Mouse (Mus musculus): ENCODE results near the gene Uso1.

The Uso1 gene

GRCm38 (mm10) chr5:92137239-92138046, at the start of gene Uso1:
Uso1 (plus strand) TSS chr5:92137938.
- DNase-seq (ENCODE audit: inconsistent age in 2 of 2, low spot score in 1 of 2), result peak; percentile 100

DNA sequence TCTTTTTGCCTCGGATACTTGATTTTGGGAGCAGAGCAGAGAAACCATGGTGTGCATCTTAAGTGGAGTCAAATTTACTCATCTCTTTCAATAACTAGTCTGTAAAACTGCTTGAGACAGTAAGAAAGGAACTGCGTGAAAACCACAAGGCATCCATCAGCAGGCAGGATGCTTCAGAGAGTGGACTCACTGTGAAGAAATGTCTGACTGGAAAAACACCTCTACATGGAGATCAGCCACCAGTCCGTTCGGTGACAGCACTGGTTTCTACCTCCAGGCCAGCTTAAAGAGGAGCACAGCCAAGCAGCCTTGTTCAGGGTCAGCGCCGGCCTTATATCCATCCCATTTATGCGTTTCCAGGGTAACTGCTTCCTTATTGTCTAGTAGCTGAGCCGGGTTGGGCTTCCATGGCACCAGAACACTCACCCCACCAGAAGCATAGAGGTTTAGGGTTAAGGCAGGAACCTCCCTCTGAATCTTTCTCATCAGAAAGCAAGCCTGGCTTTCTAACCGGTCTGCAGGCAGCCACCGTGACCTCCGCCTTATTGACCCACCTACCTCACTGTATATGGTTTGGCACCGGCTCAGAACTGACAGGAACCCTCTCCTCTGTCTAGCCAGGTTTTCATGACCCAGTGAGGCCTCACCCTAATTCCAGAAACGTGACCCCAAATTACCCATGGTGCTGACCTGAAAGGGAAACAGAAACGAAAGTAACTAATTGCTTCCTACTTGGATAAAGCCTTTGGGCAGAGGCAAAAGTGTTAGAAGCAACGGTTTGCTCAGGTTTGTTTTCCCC, 44.3 kb upstream of the Uso1 start:
- peak in 1 of 2 experiments; percentile 61 for DNase-seq (ENCODE audit: inconsistent age in 2 of 2, low spot score in 1 of 2)

GRCm38 (mm10) chr5:92094062-92094415, 43.7 kb upstream of the Uso1 start:
- no peak for DNase-seq (ENCODE audit: inconsistent age in 2 of 2, low spot score in 1 of 2)

- DNase-seq (ENCODE audit: inconsistent age in 2 of 2, low spot score in 1 of 2), result peak in 1 of 2 experiments; percentile 65
These were observed 41.0 kb upstream of the Uso1 start for GRCm38 (mm10) chr5:92096786-92097185.

- DNase-seq (ENCODE audit: inconsistent age in 2 of 2, low spot score in 1 of 2), result no peak
These were observed 40.0 kb upstream of the Uso1 start for GRCm38 (mm10) chr5:92097779-92098178.

GRCm38 (mm10) chr5:92098351-92099109, 39.2 kb upstream of the Uso1 start:
- DNase-seq (ENCODE audit: inconsistent age in 2 of 2, low spot score in 1 of 2), result peak in 1 of 2 experiments; percentile 35

DNA sequence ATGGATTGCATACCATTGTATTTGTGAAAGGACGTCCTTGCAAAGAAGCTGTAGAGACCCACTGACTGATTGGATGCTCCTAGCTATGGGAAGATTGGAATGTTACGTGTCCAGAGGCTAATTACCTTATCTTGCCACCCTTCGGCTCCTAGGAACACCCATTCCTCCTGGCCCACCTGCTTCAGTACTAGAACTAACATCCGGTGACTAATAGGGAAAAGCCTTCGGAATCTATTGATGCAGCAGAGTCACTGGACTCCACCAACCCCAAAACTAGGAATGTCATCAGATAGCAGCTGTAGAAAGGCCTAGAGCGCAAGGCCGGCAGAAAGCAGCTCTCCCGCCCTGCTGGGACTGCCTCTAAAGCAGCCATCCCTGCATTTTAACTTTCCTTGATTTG, 36.1 kb upstream of the Uso1 start:
- no peak for DNase-seq (ENCODE audit: inconsistent age in 2 of 2, low spot score in 1 of 2)

- peak in 1 of 2 experiments; percentile 36 for DNase-seq (ENCODE audit: inconsistent age in 2 of 2, low spot score in 1 of 2)
These were observed 34.7 kb upstream of the Uso1 start for GRCm38 (mm10) chr5:92103062-92103461.

DNA sequence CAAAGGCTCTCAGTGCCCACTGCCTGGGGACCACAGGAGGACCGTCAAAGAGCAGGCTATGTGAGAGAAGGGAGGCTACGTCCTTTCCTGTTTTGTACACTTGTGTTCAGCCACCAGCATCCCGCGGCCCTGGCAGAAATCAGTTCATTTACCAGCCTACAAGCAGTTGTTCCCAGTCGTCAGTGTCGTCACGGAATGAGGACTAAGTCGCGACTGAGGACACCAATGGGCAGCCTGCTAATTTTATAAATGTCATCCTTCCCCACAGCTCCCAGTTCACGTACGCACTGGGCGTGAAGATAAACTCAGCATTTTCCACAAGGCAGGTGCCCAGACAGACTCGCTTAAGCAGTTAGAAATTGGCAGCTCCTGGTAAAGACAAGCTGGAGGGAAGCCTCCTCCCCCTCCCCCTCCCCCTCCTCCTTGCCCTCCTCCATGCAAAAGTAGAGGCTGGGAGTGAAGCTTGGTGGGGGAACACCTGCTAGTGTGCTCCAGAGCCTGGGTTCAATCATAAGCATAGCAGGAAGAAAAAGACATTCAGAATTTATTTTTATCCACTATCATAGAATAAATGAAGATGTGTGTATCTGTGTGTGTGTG, 33.8 kb upstream of the Uso1 start:
- DNase-seq (ENCODE audit: inconsistent age in 2 of 2, low spot score in 1 of 2), result no peak

GRCm38 (mm10) chr5:92106327-92107125, 31.2 kb upstream of the Uso1 start:
- DNase-seq (ENCODE audit: inconsistent age in 2 of 2, low spot score in 1 of 2), result peak in 1 of 2 experiments; percentile 65

- no peak for DNase-seq (ENCODE audit: inconsistent age in 2 of 2, low spot score in 1 of 2)
These were observed 30.5 kb upstream of the Uso1 start for GRCm38 (mm10) chr5:92107282-92107681.

- DNase-seq (ENCODE audit: inconsistent age in 2 of 2, low spot score in 1 of 2), result peak in 1 of 2 experiments; percentile 40
These were observed 26.9 kb upstream of the Uso1 start for GRCm38 (mm10) chr5:92110818-92111355.

GRCm38 (mm10) chr5:92112175-92112574, 25.6 kb upstream of the Uso1 start:
- no peak for DNase-seq (ENCODE audit: inconsistent age in 2 of 2, low spot score in 1 of 2)

- DNase-seq (ENCODE audit: inconsistent age in 2 of 2, low spot score in 1 of 2), result no peak
These were observed 25.2 kb upstream of the Uso1 start for GRCm38 (mm10) chr5:92112585-92112984.

- DNase-seq (ENCODE audit: inconsistent age in 2 of 2, low spot score in 1 of 2), result no peak
These were observed 24.3 kb upstream of the Uso1 start for GRCm38 (mm10) chr5:92113484-92113883.

GRCm38 (mm10) chr5:92114223-92114622, 23.5 kb upstream of the Uso1 start:
- DNase-seq (ENCODE audit: inconsistent age in 2 of 2, low spot score in 1 of 2), result no peak

- no peak for DNase-seq (ENCODE audit: inconsistent age in 2 of 2, low spot score in 1 of 2)
These were observed 22.8 kb upstream of the Uso1 start for GRCm38 (mm10) chr5:92114939-92115338.

- DNase-seq (ENCODE audit: inconsistent age in 2 of 2, low spot score in 1 of 2), result peak; percentile 79 to 92
These were observed 19.8 kb upstream of the Uso1 start for GRCm38 (mm10) chr5:92117823-92118403.

- DNase-seq (ENCODE audit: inconsistent age in 2 of 2, low spot score in 1 of 2), result no peak
These were observed 16.1 kb upstream of the Uso1 start for GRCm38 (mm10) chr5:92121636-92122035.

- no peak for DNase-seq (ENCODE audit: inconsistent age in 2 of 2, low spot score in 1 of 2)
These were observed 12.3 kb upstream of the Uso1 start for GRCm38 (mm10) chr5:92125446-92125845.
